8 mouse cellular contexts compared by ENCODE assay signal in genomic region chr14:117831731-117832130, GRCm38 (mm10).
DNase-seq lines count a peak whose midpoint lies in the region; ATAC-seq and TF ChIP-seq lines count a peak whose summit lies in the region.

No protein-coding gene starts in this region.

- no peak for DNase-seq in forebrain, embryonic 11.5 days (ENCODE audit: low spot score)
- DNase-seq in urinary bladder, postnatal 14 days (ENCODE audit: low spot score), result peak; percentile 41
- DNase-seq in urinary bladder, postnatal 10 days (ENCODE audit: low spot score), result no peak
- peak; percentile 53 for DNase-seq in heart, postnatal 4 days
- DNase-seq in lung, embryonic 14.5 days, result peak; percentile 57
- DNase-seq in cerebellum, adult 18-20 months, result no peak
- no peak for DNase-seq in gastrocnemius, postnatal 10 days

- no peaks in the 10 kb centered on the region for H3K27me3 ChIP-seq in forebrain, embryonic 15.5 days
- no peaks in the 10 kb centered on the region for H3K27me3 ChIP-seq in forebrain, embryonic 11.5 days (ENCODE audit: control insufficient read depth, insufficient read depth, low read length)
- H3K27me3 ChIP-seq in lung, embryonic 14.5 days (ENCODE audit: insufficient read depth, low read length), result no peaks in the 10 kb centered on the region

- H3K9ac ChIP-seq in forebrain, embryonic 15.5 days (replicated peaks), result no peak overlapping the region
- H3K9ac ChIP-seq in forebrain, embryonic 11.5 days (ENCODE audit: low read length), result no peak overlapping the region
- H3K9ac ChIP-seq in lung, embryonic 14.5 days, result no peak overlapping the region

- 0 out of 2 replicates have a peak, but pooled peaks have one; percentile 51 for ATAC-seq in forebrain, embryonic 15.5 days (replicated peaks)
- no peak for ATAC-seq in forebrain, embryonic 11.5 days (replicated peaks; ENCODE audit: low FRiP score)
- no peak for ATAC-seq in lung, embryonic 14.5 days (ENCODE audit: insufficient read depth)

- H3K36me3 ChIP-seq in forebrain, embryonic 15.5 days, result no peaks in the 10 kb centered on the region
- no peaks in the 10 kb centered on the region for H3K36me3 ChIP-seq in forebrain, embryonic 11.5 days (ENCODE audit: control insufficient read depth, insufficient read depth, low read length)
- H3K36me3 ChIP-seq in lung, embryonic 14.5 days (ENCODE audit: insufficient read depth), result no peaks in the 10 kb centered on the region

- H3K27ac ChIP-seq in forebrain, embryonic 15.5 days (replicated peaks), result no peak overlapping the region
- no peak overlapping the region for H3K27ac ChIP-seq in forebrain, embryonic 11.5 days (ENCODE audit: low read depth, low read length)
- no peak overlapping the region for H3K27ac ChIP-seq in lung, embryonic 14.5 days (ENCODE audit: low read depth)

- TF ChIP-seq CTCF in lung, embryonic 14.5 days (IDR thresholded peaks at IDR 0.05; ENCODE audit: low read depth), result peak; percentile 58

- no peaks in the 10 kb centered on the region for H3K9me3 ChIP-seq in forebrain, embryonic 15.5 days
- H3K9me3 ChIP-seq in forebrain, embryonic 11.5 days (ENCODE audit: control insufficient read depth, low read length), result no peaks in the 10 kb centered on the region
- H3K9me3 ChIP-seq in lung, embryonic 14.5 days (ENCODE audit: low read depth, low read length), result no peaks in the 10 kb centered on the region

- H3K4me1 ChIP-seq in forebrain, embryonic 15.5 days, result peaks cover 8% of the 10 kb centered on the region
- H3K4me1 ChIP-seq in forebrain, embryonic 11.5 days (replicated peaks; ENCODE audit: control insufficient read depth, insufficient read depth, low read length), result no peaks in the 10 kb centered on the region
- H3K4me1 ChIP-seq in lung, embryonic 14.5 days (ENCODE audit: insufficient read depth), result no peaks in the 10 kb centered on the region

- WGBS in forebrain, embryonic 15.5 days, result 44% methylated on average over 4 of the region's 4 CpGs
- 59% methylated on average over 4 of the region's 4 CpGs for WGBS in forebrain, embryonic 11.5 days
- WGBS in lung, embryonic 14.5 days, result 72% methylated on average over 4 of the region's 4 CpGs

- no peak overlapping the region for H3K4me2 ChIP-seq in forebrain, embryonic 15.5 days (replicated peaks)
- H3K4me2 ChIP-seq in forebrain, embryonic 11.5 days (ENCODE audit: low read depth, low read length, severe bottlenecking), result no peak overlapping the region
- no peak overlapping the region for H3K4me2 ChIP-seq in lung, embryonic 14.5 days

- no peak overlapping the region for H3K4me3 ChIP-seq in forebrain, embryonic 15.5 days
- no peak overlapping the region for H3K4me3 ChIP-seq in forebrain, embryonic 11.5 days (ENCODE audit: low read depth, low read length)
- no peak overlapping the region for H3K4me3 ChIP-seq in lung, embryonic 14.5 days (ENCODE audit: low read depth, low read length)

Comparison
In these comparisons a context has a peak if more than half of its experiments do, and no peak if none do; other contexts are left out.
1. DNase-seq: peak in urinary bladder, postnatal 14 days (single experiment), heart, postnatal 4 days (single experiment) and lung, embryonic 14.5 days (single experiment); none in forebrain, embryonic 11.5 days (single experiment), urinary bladder, postnatal 10 days (single experiment), cerebellum, adult 18-20 months (0 of 2) and gastrocnemius, postnatal 10 days (single experiment).